Mouse (Mus musculus) midbrain, embryonic 15.5 days (tissue): ENCODE results near the gene Jak1. TPM values are rescaled to one million over a fixed set of nuclear protein-coding genes. Genes with fewer than 3 reads are reported as not detected.
A peak's percentile ranks its signal among the peaks of the same experiment; 100 is the strongest.

Experiments used
- ATAC-seq: fragments of 200-750 bp; cut with Nextera tagmentation; replicated peaks from 2 replicates; pipeline ENCODE4 v1.8.0; 2017; ENCODE audit warnings: moderate TSS enrichment
- H3K27ac ChIP-seq: fragments of 300-500 bp; sonication (generic); 2 replicates; pipeline ENCODE4 v1.5.1; 2015; ENCODE audit warnings: mild to moderate bottlenecking, inconsistent platforms
- H3K27me3 ChIP-seq: fragments of 300-500 bp; sonication (generic); replicated peaks from 2 replicates; pipeline ENCODE4 v1.6.1; 2015; ENCODE audit warnings: inconsistent platforms
- H3K36me3 ChIP-seq: fragments of 300-500 bp; sonication (generic); replicated peaks from 2 replicates; pipeline ENCODE4 v1.6.1; 2015; ENCODE audit warnings: inconsistent platforms
- H3K4me1 ChIP-seq: fragments of 300-500 bp; sonication (generic); 2 replicates; pipeline ENCODE4 v1.6.1; 2015; ENCODE audit warnings: inconsistent platforms
- H3K4me2 ChIP-seq: fragments of 300-500 bp; sonication (generic); 2 replicates; pipeline ENCODE4 v1.6.1; 2015; ENCODE audit warnings: inconsistent platforms, mild to moderate bottlenecking, moderate library complexity
- H3K4me3 ChIP-seq: fragments of 300-500 bp; sonication (generic); 2 replicates; pipeline ENCODE4 v1.5.1; 2015; ENCODE audit warnings: mild to moderate bottlenecking, inconsistent platforms
- H3K9ac ChIP-seq: fragments of 300-500 bp; sonication (generic); 2 replicates; pipeline ENCODE4 v1.6.1; 2015; ENCODE audit warnings: mild to moderate bottlenecking, inconsistent platforms
- H3K9me3 ChIP-seq: fragments of 300-500 bp; sonication (generic); 2 replicates; pipeline ENCODE4 v1.6.1; 2016; ENCODE audit warnings: inconsistent platforms
- WGBS: fragments of 180-500 bp; shearing (Covaris S2); methylation state at CpG from one replicate; pipeline ENCODE4 v1.1.7; 2015; ENCODE audit warnings: mixed read lengths; 5-methylcytosine and 5-hydroxymethylcytosine counted together
- polyA plus RNA-seq: library from polyadenylated mRNA; unstranded; fragments of >200 nt; fragmentation: Nextera tagmentation; extraction: Ambion mirVana; gene quantifications from 2 replicates; pipeline ENCODE4 v1.2.1, GENCODE M21; 2015

The Jak1 gene
- polyA plus RNA-seq, 1 experiment from 2014 or later: 73.0 TPM

- peaks cover 11% of the 10 kb centered on the region; the same call in 1 of the 2 replicates for H3K36me3 ChIP-seq
- no peak overlapping the region for H3K4me2 ChIP-seq
- ATAC-seq: no peak
- H3K27ac ChIP-seq: no peak overlapping the region
- WGBS: 91% methylated on average over 2 of the region's 2 CpGs
- no peak overlapping the region for H3K9ac ChIP-seq
- no peaks in the 10 kb centered on the region for H3K4me1 ChIP-seq
- no peaks in the 10 kb centered on the region for H3K27me3 ChIP-seq
- no peak overlapping the region for H3K4me3 ChIP-seq
- H3K9me3 ChIP-seq: no peaks in the 10 kb centered on the region
These were observed 92.3 kb downstream of the Jak1 start for GRCm38 (mm10) chr4:101172738-101173137.

DNA sequence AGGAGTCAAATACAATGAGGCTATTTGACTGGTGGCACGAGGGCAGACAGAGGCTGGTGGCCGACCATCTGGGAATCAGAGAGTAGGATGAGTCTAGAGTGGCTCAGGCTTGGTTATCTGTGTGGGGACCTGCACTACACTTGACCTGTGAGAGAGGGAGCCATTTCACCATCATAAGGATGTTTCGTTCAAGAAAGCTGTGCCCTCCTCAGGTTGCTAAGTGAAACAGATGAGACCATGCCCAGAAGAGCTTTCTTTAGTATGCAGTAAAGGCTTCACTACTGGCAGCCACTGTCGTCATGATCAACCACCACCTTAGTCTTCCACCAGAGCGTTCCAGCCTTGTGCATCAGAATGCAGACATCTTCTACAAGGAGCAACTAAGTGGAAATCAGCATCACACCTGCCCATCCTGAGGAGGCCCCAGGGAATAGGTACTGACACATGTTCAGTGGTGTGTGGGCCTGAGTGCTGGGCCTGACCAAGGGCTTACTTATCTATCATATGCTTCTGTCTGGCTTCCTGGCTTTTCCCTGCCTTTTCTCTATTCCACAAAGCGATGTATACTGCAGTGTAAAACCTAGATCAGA, 96.8 kb downstream of the Jak1 start:
- H3K36me3 ChIP-seq: peaks cover 4% of the 10 kb centered on the region
- no peak overlapping the region for H3K4me2 ChIP-seq
- no peaks in the 10 kb centered on the region for H3K27me3 ChIP-seq
- H3K9me3 ChIP-seq: no peaks in the 10 kb centered on the region
- no peak overlapping the region for H3K9ac ChIP-seq
- H3K4me1 ChIP-seq: no peaks in the 10 kb centered on the region
- WGBS: 48% methylated on average over 6 of the region's 6 CpGs
- ATAC-seq: peak; percentile 73
- H3K27ac ChIP-seq: no peak overlapping the region
- H3K4me3 ChIP-seq: no peak overlapping the region

DNA sequence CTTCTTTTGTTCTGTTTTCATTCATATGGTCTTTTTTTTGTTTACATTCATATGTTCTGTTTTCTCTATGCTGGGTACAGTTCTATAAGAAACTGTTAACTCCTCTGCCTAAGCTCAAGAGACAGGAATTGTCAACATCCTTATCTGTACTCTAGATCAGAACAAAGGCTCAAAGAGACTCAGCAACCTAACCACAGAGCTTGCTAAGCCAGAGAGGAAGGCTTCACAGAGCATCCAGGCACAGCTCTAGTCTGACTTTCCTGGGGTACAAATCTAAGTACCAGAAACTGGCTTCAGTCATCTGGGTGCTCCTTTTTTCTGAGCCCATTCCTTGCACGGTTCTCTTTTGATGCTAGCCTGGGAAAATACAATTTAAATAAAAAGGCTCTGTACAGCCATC, 97.3 kb downstream of the Jak1 start:
- Histone ChIP-seq H3K9ac (no peak overlapping the region), H3K4me3 (no peak overlapping the region), H3K27ac (no peak overlapping the region), H3K9me3 (no peaks in the 10 kb centered on the region), H3K4me2 (no peak overlapping the region), H3K36me3 (peaks cover 4% of the 10 kb centered on the region), H3K27me3 (no peaks in the 10 kb centered on the region), H3K4me1 (no peaks in the 10 kb centered on the region)
- WGBS: 75% methylated on average over 1 of the region's 1 CpGs
- ATAC-seq: no peak

DNA sequence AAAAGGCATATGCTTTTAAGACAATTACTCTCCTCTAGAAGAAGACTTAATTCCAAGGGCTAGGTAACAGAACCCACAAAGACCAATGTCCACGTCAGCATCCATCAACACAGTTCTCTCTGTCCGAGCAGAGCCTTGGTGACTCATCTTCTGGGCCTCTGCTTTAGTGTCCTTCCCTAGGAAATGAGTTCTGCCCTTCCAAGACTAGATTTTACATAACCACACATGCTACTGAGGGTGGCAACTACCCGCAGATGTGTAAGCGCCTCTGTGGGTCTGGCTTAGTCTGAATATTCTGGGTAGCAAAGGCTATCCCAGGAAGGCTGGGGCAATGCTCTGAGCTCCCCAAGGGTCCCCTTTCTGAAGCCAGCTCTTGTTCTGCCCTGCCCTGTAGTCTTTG, 99.3 kb downstream of the Jak1 start:
- Histone ChIP-seq H3K27ac (no peak overlapping the region), H3K36me3 (peaks cover 7% of the 10 kb centered on the region), H3K9ac (no peak overlapping the region), H3K9me3 (no peaks in the 10 kb centered on the region), H3K4me3 (no peak overlapping the region), H3K4me2 (no peak overlapping the region), H3K4me1 (no peaks in the 10 kb centered on the region), H3K27me3 (no peaks in the 10 kb centered on the region)
- WGBS: 89% methylated on average over 4 of the region's 4 CpGs
- no peak for ATAC-seq

DNA sequence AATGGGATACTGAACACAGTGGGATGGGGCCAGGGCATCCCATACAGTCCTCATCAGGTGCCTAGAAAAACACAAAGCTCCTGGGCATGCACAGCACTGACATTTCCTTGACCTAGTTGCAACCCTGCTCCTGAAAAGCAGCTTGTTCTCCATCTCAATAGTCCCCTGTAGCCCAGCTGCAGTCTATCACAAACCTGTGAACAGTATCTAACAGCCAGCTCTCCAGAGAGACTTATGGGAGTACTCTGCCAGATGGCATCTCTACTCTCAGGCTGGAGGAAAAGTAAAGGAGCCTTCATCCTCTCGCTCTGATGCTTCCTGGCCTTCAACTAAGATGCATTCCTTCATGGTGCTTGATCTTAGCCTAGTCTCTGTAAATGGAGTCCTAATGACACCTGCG, 100.4 kb downstream of the Jak1 start:
- Histone ChIP-seq H3K4me3 (no peak overlapping the region), H3K9ac (no peak overlapping the region), H3K4me1 (no peaks in the 10 kb centered on the region), H3K4me2 (no peak overlapping the region), H3K27ac (no peak overlapping the region), H3K9me3 (no peaks in the 10 kb centered on the region), H3K36me3 (peaks cover 3% of the 10 kb centered on the region; the same call in 1 of the 2 replicates), H3K27me3 (no peaks in the 10 kb centered on the region)
- 93% methylated on average over 2 of the region's 2 CpGs for WGBS
- no peak for ATAC-seq

- Histone ChIP-seq H3K4me3 (no peak overlapping the region), H3K4me2 (no peak overlapping the region), H3K27me3 (no peaks in the 10 kb centered on the region), H3K27ac (no peak overlapping the region), H3K36me3 (peaks cover 3% of the 10 kb centered on the region; the same call in 1 of the 2 replicates), H3K4me1 (no peaks in the 10 kb centered on the region), H3K9me3 (no peaks in the 10 kb centered on the region), H3K9ac (no peak overlapping the region)
- ATAC-seq: no peak
- WGBS: 95% methylated on average over 2 of the region's 2 CpGs
These were observed 100.9 kb downstream of the Jak1 start for GRCm38 (mm10) chr4:101164189-101164588.

GRCm38 (mm10) chr4:101160821-101161220, 104.3 kb downstream of the Jak1 start:
- no peak for ATAC-seq
- Histone ChIP-seq H3K4me1 (no peaks in the 10 kb centered on the region), H3K4me3 (no peak overlapping the region), H3K27me3 (no peaks in the 10 kb centered on the region), H3K36me3 (peaks cover 12% of the 10 kb centered on the region), H3K4me2 (no peak overlapping the region), H3K27ac (no peak overlapping the region), H3K9me3 (no peaks in the 10 kb centered on the region), H3K9ac (no peak overlapping the region)
- WGBS: 94% methylated on average over 1 of the region's 1 CpGs

DNA sequence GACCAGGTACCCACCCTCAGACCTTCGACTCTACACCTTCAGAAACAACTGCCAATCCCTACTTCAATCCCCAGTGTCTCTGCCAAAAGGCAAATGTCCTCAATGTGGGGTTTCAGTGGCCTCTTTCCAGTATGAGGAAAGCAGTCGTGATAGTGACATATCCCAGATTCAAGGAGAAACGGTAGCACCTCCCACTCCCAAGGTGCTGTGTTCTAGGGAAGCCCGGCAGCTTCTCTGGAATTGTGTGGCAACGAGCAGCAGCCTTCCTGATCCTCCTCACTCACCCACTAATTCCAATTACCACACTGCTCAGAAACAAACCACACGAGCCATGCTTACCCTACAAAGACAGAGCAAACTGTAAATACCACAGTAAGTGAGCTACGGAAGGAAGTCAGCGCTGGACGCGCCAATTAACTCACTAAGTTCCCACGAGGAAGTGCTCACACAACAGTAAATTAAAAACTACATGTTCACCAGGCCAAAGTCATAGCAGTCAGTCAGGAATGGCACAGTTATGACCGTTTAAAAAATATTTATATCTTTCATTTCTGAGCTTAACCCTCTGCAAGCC, 105.8 kb downstream of the Jak1 start:
- 81% methylated on average over 12 of the region's 12 CpGs for WGBS
- Histone ChIP-seq H3K4me3 (no peak overlapping the region), H3K27me3 (no peaks in the 10 kb centered on the region), H3K9ac (no peak overlapping the region), H3K36me3 (peaks cover 13% of the 10 kb centered on the region), H3K9me3 (no peaks in the 10 kb centered on the region), H3K4me1 (no peaks in the 10 kb centered on the region), H3K4me2 (no peak overlapping the region), H3K27ac (no peak overlapping the region)
- no peak for ATAC-seq

GRCm38 (mm10) chr4:101158282-101158681, 106.8 kb downstream of the Jak1 start:
- H3K36me3 ChIP-seq: peaks cover 17% of the 10 kb centered on the region

DNA sequence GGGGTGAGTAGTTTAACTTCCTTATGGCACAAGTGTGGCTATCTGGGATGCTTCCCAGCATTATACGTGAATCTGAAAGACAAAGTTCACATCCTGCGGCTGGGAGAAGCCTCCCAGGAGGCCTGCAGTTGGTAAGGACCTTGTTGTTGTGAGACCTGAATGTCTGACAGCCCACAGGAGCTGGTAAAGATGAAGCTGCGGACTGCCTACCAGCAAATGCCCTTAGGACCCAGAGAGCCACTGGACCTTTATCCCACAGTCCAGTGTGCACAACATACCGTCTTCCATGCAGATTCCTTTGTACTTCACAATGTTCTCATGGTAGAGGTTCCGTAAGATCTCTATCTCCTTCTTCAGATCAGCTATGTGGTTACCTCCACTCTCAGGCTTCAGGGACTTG, 107.6 kb downstream of the Jak1 start:
- 95% methylated on average over 5 of the region's 5 CpGs for WGBS
- Histone ChIP-seq H3K9ac (no peak overlapping the region), H3K36me3 (peaks cover 17% of the 10 kb centered on the region), H3K27ac (no peak overlapping the region), H3K9me3 (no peaks in the 10 kb centered on the region), H3K27me3 (no peaks in the 10 kb centered on the region), H3K4me3 (no peak overlapping the region), H3K4me1 (no peaks in the 10 kb centered on the region), H3K4me2 (no peak overlapping the region)
- no peak for ATAC-seq

More at GRCm38 (mm10) chr4:101158282-101158681, 106.8 kb downstream of the Jak1 start:
- Histone ChIP-seq H3K9ac (no peak overlapping the region), H3K27me3 (no peaks in the 10 kb centered on the region), H3K4me1 (no peaks in the 10 kb centered on the region), H3K27ac (no peak overlapping the region), H3K4me2 (no peak overlapping the region), H3K4me3 (no peak overlapping the region), H3K9me3 (no peaks in the 10 kb centered on the region)
- no peak for ATAC-seq
- WGBS: 88% methylated on average over 6 of the region's 6 CpGs

DNA sequence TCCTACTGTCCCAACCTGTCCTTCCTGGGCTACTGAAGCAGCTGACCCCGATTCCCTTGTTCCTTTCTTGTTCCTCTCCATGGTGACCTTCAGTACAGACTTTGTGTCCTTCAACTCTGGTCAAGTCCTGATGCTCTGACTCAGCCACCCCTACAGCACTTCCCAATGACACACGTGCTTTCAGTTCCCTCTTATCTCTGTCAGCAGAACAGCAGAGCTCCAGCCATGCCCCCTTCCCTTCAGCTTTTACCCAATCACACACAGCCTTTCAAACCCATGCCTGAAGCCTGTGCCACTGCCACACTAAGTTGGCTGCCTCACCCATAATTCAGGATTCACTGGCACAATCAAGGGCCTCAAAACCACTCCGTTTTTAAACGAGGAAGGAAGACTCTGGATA, 109.5 kb downstream of the Jak1 start:
- Histone ChIP-seq H3K4me3 (no peak overlapping the region), H3K36me3 (peaks cover 18% of the 10 kb centered on the region), H3K4me2 (no peak overlapping the region), H3K4me1 (no peaks in the 10 kb centered on the region), H3K27ac (no peak overlapping the region), H3K27me3 (no peaks in the 10 kb centered on the region), H3K9me3 (no peaks in the 10 kb centered on the region), H3K9ac (no peak overlapping the region)
- no peak for ATAC-seq
- 76% methylated on average over 4 of the region's 4 CpGs for WGBS

- Histone ChIP-seq H3K4me1 (0 out of 2 replicates have a peak, but pooled peaks cover 2% of the 10 kb centered on the region), H3K9me3 (no peaks in the 10 kb centered on the region), H3K27ac (no peak overlapping the region), H3K36me3 (peaks cover 3% of the 10 kb centered on the region; the same call in 1 of the 2 replicates), H3K4me3 (no peak overlapping the region), H3K4me2 (no peak overlapping the region), H3K9ac (no peak overlapping the region), H3K27me3 (no peaks in the 10 kb centered on the region)
- ATAC-seq: no peak
- WGBS: 90% methylated on average over 11 of the region's 11 CpGs
These were observed 118.0 kb downstream of the Jak1 start for GRCm38 (mm10) chr4:101146891-101147655.
